Mouse (Mus musculus) embryonic facial prominence, embryonic 10.5 days (tissue): ENCODE results near the gene Gxylt2. TPM values are rescaled to one million over a fixed set of nuclear protein-coding genes. Genes with fewer than 3 reads are reported as not detected.
A peak's percentile ranks its signal among the peaks of the same experiment; 100 is the strongest.

ENCODE experiments used
- DNase-seq: peaks from one replicate; pipeline ENCODE4 v3.0.0-alpha.2; 2017; ENCODE audit warnings: low spot score
- H3K27ac ChIP-seq: fragments of 300-500 bp; sonication (generic); replicated peaks from 2 replicates; pipeline ENCODE4 v1.5.1; 2016; ENCODE audit warnings: mild to moderate bottlenecking
- H3K27me3 ChIP-seq: fragments of 300-500 bp; sonication (generic); replicated peaks from 2 replicates; pipeline ENCODE4 v1.6.1; 2016; ENCODE audit warnings: low read depth, mild to moderate bottlenecking; ENCODE audit not compliant: poor library complexity, severe bottlenecking
- H3K36me3 ChIP-seq: fragments of 300-500 bp; sonication (generic); replicated peaks from 2 replicates; pipeline ENCODE4 v1.6.1; 2016; ENCODE audit warnings: mild to moderate bottlenecking, moderate library complexity
- H3K4me1 ChIP-seq: fragments of 300-500 bp; sonication (generic); 2 replicates; pipeline ENCODE4 v1.6.1; 2016
- H3K4me3 ChIP-seq: fragments of 300-500 bp; sonication (generic); 2 replicates; pipeline ENCODE4 v1.5.1; 2016; ENCODE audit warnings: mild to moderate bottlenecking, moderate library complexity
- H3K9me3 ChIP-seq: fragments of 300-500 bp; sonication (generic); 2 replicates; pipeline ENCODE4 v1.6.1; 2016; ENCODE audit warnings: mild to moderate bottlenecking
- WGBS: fragments of 180-500 bp; shearing (Covaris S2); methylation state at CpG from one replicate; pipeline ENCODE4 v1.1.7; 2016; 5-methylcytosine and 5-hydroxymethylcytosine counted together
- polyA plus RNA-seq: library from polyadenylated mRNA; unstranded; fragments of >200 nt; fragmentation: Nextera tagmentation; extraction: Ambion mirVana; gene quantifications from 2 replicates; pipeline ENCODE4 v1.2.1, GENCODE M21; 2016

Gxylt2 gene
- 2.2 and 3.6 TPM in 2 replicates for polyA plus RNA-seq

DNA sequence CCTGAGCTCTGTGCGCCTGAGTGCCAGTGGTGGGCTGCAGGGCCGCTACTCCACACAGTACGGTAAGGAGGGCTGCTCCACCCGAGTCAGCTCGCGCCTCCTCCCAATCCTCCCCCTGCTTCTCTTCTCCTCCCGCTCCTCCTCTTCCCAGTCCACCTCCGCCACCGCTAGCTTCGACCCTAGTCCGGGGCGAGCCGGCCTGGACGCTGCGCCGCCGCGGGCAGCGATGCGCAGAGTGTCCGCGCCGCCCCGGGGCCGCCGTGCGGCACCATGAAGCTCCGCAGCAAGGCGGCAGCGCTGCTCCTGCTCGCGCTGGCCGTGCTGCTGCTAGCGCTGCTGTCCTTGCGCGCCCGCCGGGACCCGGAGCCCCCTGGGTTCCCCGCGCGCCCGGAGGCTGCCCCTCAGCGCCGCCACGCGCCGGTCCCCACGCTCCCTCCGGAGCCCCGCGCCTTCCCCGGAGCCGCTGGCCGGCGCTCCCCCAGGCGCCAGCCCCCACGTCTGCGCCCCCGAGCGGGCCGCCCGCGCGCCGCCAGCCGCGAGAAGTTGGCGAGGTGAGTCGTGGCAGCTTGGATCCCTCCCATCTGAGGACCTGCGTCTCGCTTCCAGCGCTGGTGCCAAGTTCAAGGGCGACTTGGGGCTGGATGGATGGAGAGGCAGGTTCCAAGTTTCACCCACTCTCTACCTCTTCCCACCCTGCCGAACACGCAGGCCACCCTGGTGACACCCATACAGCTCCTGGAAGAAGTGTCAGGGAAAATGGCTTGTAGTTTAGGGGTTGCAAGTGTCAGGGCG, at the start of gene Gxylt2:
Gene Gxylt2, plus strand, starts transcription at position 161 of the 792 bp plus-strand sequence.
- peaks cover 33% of the 10 kb centered on the region for H3K4me1 ChIP-seq
- peak within 1 kb of the TSS; percentile 83 for H3K4me3 ChIP-seq
- H3K36me3 ChIP-seq = no peaks in the 10 kb centered on the region
- peak; percentile 86 for DNase-seq
- peak within 1 kb of the TSS; percentile 90 for H3K27ac ChIP-seq
- H3K9me3 ChIP-seq = no peaks in the 10 kb centered on the region
- under 1% methylated on average over 77 of the region's 77 CpGs for WGBS
- H3K27me3 ChIP-seq = peaks cover 58% of the 10 kb centered on the region

DNA sequence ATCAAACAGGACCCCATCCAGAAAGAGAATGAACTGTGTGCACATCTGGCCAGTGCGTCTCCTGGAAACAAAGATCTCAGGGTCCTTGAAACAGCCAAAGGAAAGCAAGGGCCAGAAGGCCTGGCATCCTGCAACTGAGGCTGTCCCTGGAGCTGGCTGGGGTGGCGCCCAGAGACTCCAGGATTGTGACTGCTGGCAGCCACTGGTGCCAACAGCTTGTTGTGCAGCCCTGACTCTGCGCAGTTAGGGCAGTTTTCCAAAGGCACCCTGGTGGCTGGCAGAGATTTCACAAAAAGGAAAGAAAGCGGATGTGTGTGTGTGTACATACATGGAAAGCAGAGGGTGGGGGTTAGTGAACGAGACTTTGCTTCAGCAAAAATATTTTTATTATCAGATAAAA, 44.1 kb upstream of the Gxylt2 start:
- H3K4me3 ChIP-seq = no peak overlapping the region
- H3K27ac ChIP-seq = no peak overlapping the region
- no peaks in the 10 kb centered on the region for H3K4me1 ChIP-seq
- peaks cover 66% of the 10 kb centered on the region for H3K36me3 ChIP-seq
- no peaks in the 10 kb centered on the region for H3K27me3 ChIP-seq
- WGBS = 90% methylated on average over 5 of the region's 5 CpGs
- DNase-seq = no peak
- no peaks in the 10 kb centered on the region for H3K9me3 ChIP-seq

DNA sequence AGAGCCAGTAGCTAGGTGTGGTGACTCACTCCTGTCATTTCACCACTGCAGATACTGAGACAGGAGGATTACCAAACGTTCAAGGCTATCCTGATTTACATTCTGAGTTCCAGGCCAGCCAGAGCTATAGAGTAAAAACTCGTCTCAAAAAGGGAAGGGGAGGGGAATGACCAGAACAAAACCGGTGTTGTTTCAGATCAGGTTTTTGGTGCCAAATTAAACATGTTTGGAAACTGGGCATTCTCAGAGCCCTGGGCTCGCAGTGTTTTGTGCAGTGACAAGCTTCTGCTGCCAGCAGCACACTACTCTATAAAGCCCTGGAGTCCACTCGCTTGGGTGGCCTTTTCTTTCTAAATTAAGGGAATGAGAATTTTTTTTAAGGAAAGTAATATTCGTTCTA, 42.3 kb upstream of the Gxylt2 start:
- Histone ChIP-seq H3K9me3 (no peaks in the 10 kb centered on the region), H3K36me3 (peaks cover 71% of the 10 kb centered on the region)

DNA sequence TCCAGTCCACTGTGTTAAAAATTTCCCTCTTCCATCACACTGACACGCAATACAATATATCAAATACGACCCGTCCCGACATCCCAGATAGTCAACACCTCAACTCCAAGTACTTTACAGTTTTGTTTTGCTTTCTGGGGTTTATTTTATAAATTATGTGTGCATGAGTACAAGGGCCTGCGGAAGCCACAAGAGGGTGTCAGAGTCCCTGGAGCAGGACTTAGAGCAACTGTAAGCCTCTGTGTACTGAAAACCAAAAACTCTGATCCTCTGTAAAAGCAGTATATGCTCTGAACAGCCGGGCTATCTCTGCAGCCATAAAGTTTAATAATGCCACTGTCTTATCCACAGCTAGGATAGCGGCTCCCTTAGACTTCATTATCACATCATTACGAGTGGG, 36.9 kb upstream of the Gxylt2 start:
- no peak overlapping the region for H3K27ac ChIP-seq
- H3K27me3 ChIP-seq = peaks cover 4% of the 10 kb centered on the region; the same call in 1 of the 2 replicates
- peaks cover 19% of the 10 kb centered on the region for H3K4me1 ChIP-seq
- WGBS = 91% methylated on average over 8 of the region's 8 CpGs
- no peak overlapping the region for H3K4me3 ChIP-seq
- no peaks in the 10 kb centered on the region for H3K9me3 ChIP-seq
- H3K36me3 ChIP-seq = peaks cover 32% of the 10 kb centered on the region
- no peak for DNase-seq

More for the DNA sequence above, 42.3 kb upstream of the Gxylt2 start:
- H3K27me3 ChIP-seq = no peaks in the 10 kb centered on the region
- 83% methylated on average over 6 of the region's 6 CpGs for WGBS
- H3K4me3 ChIP-seq = no peak overlapping the region
- no peaks in the 10 kb centered on the region for H3K4me1 ChIP-seq
- DNase-seq = no peak
- no peak overlapping the region for H3K27ac ChIP-seq

DNA sequence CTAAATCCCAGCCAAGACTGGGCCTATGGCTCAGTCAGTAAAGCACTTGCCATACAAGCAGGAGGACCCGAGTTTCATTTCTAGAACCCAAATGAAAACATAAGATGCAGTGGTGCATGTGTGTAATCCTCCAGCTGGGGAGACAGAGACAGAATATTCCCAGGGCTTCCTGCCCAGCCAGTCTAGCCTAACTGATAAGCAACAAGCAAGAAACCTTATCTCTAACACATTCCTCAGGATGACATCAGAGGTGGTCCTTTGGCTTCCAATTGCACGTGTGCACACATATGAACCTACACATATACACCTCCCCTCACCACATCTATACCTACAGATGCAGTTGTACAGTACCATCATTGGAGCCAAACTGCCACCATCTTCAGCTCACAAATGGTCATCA, 35.7 kb upstream of the Gxylt2 start:
- no peak overlapping the region for H3K4me3 ChIP-seq
- 81% methylated on average over 2 of the region's 2 CpGs for WGBS
- H3K4me1 ChIP-seq = peaks cover 19% of the 10 kb centered on the region
- peaks cover 20% of the 10 kb centered on the region for H3K36me3 ChIP-seq
- no peaks in the 10 kb centered on the region for H3K9me3 ChIP-seq
- peaks cover 4% of the 10 kb centered on the region; the same call in 1 of the 2 replicates for H3K27me3 ChIP-seq
- DNase-seq = no peak
- H3K27ac ChIP-seq = no peak overlapping the region

DNA sequence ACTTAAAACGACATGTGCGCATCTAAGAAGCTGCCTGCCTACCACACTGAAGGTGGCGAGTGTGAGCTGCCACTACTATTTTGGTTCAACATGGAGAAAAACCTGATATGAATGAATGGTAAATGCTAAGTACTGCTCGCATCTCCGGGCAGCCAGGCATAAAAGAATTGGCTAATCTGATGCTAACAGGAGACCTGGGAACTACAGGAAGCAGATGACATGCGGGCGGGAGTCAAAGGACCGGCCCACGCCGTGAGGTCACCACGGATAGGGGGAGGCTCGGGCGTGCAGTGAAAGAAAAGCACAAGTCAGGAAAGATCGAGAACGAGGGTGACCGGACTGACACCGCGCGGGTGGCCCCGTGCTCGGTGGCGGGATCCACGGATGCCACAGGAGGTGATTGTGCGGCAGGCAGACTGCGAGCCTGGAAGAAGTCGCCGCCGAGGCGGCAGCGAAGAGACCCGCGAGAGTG, 34.1 kb upstream of the Gxylt2 start:
- Histone ChIP-seq H3K27me3 (peaks cover 4% of the 10 kb centered on the region; the same call in 1 of the 2 replicates), H3K4me1 (peaks cover 19% of the 10 kb centered on the region), H3K36me3 (peaks cover 5% of the 10 kb centered on the region), H3K4me3 (peak overlapping the region; percentile 94), H3K27ac (peak overlapping the region; percentile 85), H3K9me3 (no peaks in the 10 kb centered on the region)
- WGBS = under 1% methylated on average over 32 of the region's 32 CpGs
- peak; percentile 58 for DNase-seq

DNA sequence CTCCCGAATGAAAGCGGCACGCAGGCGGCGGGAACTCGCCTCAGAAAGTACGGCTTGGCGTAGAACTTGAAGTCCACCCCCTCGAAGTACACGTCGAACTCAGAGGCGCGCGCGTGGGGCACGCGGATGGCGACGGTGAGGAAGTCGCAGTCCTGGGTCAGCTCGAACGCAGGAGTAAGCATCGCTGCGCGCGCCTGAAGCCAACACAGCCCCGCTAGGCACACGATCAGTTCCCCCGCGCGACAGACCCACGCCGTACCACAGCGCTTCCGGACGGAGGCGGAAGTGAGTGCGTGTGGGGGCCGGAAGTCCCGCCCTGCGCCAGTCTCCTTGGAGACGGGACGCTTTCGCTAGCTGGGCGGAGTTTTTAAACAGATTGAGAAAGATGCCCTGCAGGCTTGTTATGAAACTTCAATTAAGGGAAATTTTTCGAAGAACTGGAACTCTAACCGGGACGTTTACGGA, 33.6 kb upstream of the Gxylt2 start, which contains the start of gene Shq1:
Gene Shq1, minus strand, starts transcription at position 278 of the 465 bp plus-strand sequence.
- no peaks in the 10 kb centered on the region; the same call in 1 of the 2 replicates for H3K36me3 ChIP-seq
- WGBS = under 1% methylated on average over 49 of the region's 49 CpGs
- H3K27ac ChIP-seq = peak within 1 kb of the TSS; percentile 85
- H3K27me3 ChIP-seq = peaks cover 4% of the 10 kb centered on the region; the same call in 1 of the 2 replicates
- H3K4me1 ChIP-seq = peaks cover 19% of the 10 kb centered on the region
- peak within 1 kb of the TSS; percentile 94 for H3K4me3 ChIP-seq
- no peaks in the 10 kb centered on the region for H3K9me3 ChIP-seq
- peak; percentile 86 for DNase-seq

DNA sequence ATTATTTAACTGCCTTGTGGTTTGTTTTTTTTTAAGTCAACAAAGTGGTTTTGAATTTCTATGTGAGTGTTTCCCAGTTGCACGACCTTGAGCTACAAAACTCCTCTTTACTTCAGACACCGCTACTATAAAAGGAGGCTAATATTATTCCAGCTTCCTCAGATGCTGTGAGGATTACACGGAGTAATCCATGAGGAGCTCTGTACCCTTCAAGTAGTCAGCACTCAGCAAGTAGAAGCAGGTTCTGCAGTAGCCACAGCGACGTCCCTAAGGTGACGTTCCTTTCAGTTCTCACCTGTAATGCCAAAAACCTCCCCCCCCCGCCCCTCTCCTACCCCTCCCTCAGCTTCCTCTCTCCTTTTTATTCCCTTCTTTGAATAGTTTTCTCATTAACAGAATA, 33.1 kb upstream of the Gxylt2 start:
- Histone ChIP-seq H3K27ac (no peak overlapping the region), H3K4me1 (peaks cover 19% of the 10 kb centered on the region), H3K27me3 (peaks cover 4% of the 10 kb centered on the region; the same call in 1 of the 2 replicates), H3K36me3 (no peaks in the 10 kb centered on the region; the same call in 1 of the 2 replicates), H3K4me3 (peak overlapping the region; percentile 94), H3K9me3 (no peaks in the 10 kb centered on the region)
- WGBS = 9% methylated on average over 7 of the region's 7 CpGs
- DNase-seq = no peak

DNA sequence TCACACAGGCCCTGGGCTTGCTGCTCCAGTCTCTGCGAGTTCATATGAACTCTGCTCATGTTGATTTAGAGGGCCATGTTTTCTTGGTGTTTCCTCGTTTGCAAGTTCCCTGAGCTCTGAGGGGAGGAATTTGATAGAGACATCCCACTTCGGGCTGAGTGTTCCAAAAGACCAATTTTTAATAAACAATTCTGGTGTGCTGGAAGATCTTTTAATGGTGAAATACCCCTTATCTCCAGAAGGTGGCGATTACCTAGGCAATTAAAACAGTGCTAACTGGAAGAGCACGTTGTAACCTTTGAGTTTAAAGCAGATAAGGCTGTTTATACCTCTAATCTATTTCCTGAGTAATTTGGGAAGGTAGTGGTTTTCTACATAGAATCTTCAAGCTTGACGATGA, 29.6 kb upstream of the Gxylt2 start:
- H3K27ac ChIP-seq = no peak overlapping the region
- 28% methylated on average over 6 of the region's 6 CpGs for WGBS
- no peaks in the 10 kb centered on the region for H3K9me3 ChIP-seq
- no peak overlapping the region for H3K4me3 ChIP-seq
- DNase-seq = no peak
- peaks cover 13% of the 10 kb centered on the region for H3K4me1 ChIP-seq
- peaks cover 4% of the 10 kb centered on the region; the same call in 1 of the 2 replicates for H3K27me3 ChIP-seq
- H3K36me3 ChIP-seq = no peaks in the 10 kb centered on the region

DNA sequence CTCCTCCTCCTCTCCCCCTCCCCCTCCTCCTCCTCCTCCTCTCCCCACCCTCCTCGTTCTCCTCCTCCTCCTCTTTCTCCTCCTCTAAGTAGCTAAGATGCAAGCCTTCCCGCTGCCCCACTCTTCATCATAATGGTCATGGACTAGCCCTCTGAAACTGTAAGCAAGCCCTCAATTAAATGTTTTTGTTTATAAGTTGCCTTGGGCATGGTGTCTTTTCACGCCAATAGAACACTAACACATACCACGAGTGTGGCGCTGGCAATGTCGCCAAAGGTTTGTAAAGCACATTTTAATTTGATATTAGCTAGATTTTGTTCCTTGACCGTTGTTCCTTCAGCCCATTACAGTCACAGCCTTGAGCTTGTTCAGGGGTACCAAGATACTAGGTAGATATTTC, 28.1 kb upstream of the Gxylt2 start:
- 80% methylated on average over 7 of the region's 7 CpGs for WGBS
- Histone ChIP-seq H3K9me3 (no peaks in the 10 kb centered on the region), H3K36me3 (no peaks in the 10 kb centered on the region), H3K4me3 (no peak overlapping the region), H3K27me3 (peaks cover 4% of the 10 kb centered on the region; the same call in 1 of the 2 replicates), H3K4me1 (peaks cover 3% of the 10 kb centered on the region), H3K27ac (no peak overlapping the region)
- DNase-seq = no peak

DNA sequence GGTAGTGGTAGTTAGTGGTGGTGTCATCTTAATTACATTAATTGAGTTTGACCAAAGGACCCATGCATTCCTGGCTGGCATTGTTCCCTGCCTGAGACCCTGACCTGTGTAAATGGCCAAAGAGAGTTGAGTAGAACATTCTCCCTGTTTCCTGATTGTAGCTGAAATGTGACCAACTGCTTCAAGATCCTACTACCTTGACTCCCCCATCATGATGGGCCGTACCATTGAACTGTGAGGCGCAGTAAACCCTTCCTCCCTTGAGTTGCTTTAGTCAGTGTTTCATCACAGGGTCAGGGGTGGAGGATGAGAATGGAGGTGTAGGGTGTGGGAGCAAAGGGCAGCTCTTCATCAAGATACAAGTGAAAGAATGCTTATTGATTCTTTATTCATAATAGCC, 25.9 kb upstream of the Gxylt2 start:
- Histone ChIP-seq H3K27me3 (no peaks in the 10 kb centered on the region), H3K4me3 (no peak overlapping the region), H3K4me1 (no peaks in the 10 kb centered on the region), H3K27ac (no peak overlapping the region), H3K36me3 (no peaks in the 10 kb centered on the region), H3K9me3 (no peaks in the 10 kb centered on the region)
- DNase-seq = no peak
- WGBS = 98% methylated on average over 2 of the region's 2 CpGs

DNA sequence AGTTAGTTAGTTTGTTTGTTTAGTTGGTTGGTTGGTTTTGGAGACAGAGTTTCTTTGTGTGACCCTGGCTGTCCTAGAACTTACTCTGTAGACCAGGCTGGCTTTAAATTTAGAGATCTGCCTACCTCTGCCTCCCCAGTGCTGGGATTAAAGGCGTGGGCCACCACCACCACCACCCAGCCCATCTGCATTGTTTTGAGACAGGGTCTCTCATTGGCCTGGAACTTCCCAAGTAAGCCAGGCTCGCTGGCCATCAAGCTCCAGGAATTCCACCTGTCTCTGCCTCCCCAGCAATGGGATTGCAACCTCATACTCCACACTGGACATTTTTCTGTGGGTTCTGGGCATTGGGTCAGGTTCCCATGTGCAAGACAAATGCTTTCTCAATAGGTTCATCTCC, 18.2 kb upstream of the Gxylt2 start:
- no peak overlapping the region for H3K4me3 ChIP-seq
- WGBS = 79% methylated on average over 2 of the region's 2 CpGs
- no peaks in the 10 kb centered on the region for H3K4me1 ChIP-seq
- H3K27ac ChIP-seq = no peak overlapping the region
- no peaks in the 10 kb centered on the region for H3K9me3 ChIP-seq
- H3K36me3 ChIP-seq = no peaks in the 10 kb centered on the region
- DNase-seq = no peak
- H3K27me3 ChIP-seq = no peaks in the 10 kb centered on the region

DNA sequence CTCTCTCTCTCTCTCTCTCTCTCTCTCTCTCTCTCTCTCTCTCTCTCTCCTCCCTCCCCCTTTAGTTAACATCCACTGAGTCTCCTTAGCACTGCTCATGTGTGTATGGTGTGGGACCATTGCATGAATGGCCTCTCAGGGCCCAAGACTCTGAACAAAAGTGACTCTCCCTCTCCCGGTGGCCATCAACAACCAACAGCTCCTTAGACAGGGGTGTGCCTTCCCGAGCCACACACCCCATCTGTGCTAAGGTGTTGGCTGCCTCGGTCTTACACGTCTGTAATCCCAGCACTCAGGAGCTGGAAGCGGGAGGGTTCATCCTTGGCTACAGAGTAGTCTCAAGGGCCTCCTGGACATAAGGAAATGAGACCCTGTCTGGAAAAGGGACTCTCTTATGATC, 4.5 kb upstream of the Gxylt2 start:
- WGBS = 84% methylated on average over 5 of the region's 5 CpGs
- no peaks in the 10 kb centered on the region for H3K36me3 ChIP-seq
- no peak for DNase-seq

More for the DNA sequence above, 4.5 kb upstream of the Gxylt2 start:
- H3K4me1 ChIP-seq = peaks cover 11% of the 10 kb centered on the region
- H3K9me3 ChIP-seq = no peaks in the 10 kb centered on the region
- no peak overlapping the region for H3K27ac ChIP-seq
- H3K4me3 ChIP-seq = no peak overlapping the region
- H3K27me3 ChIP-seq = peaks cover 29% of the 10 kb centered on the region
